Mouse (Mus musculus): Measurements from ENCODE around the gene Tnfaip8l2. TPM values are rescaled to one million over a fixed set of nuclear protein-coding genes. Genes with fewer than 3 reads are reported as not detected.

Tnfaip8l2 gene
- 264 TPM for polyA plus RNA-seq (2017; shearing (Covaris generic))

GRCm38 (mm10) chr3:95141952-95142616 is at the start of gene Tnfaip8l2:
TSS of gene Tnfaip8l2 (minus strand) at chr3:95142360.

GRCm38 (mm10) chr3:95159987-95160963 is 18.1 kb upstream of the Tnfaip8l2 start, which contains the start of gene Sema6c:
TSS of gene Sema6c (plus strand) at chr3:95160457.

GRCm38 (mm10) chr3:95133680-95134101 is 8.5 kb downstream of the Tnfaip8l2 start, which contains the start of the genes Scnm1 and Lysmd1:
TSS of gene Scnm1 (minus strand) at chr3:95134011.
TSS of gene Lysmd1 (plus strand) at chr3:95134088.

GRCm38 (mm10) chr3:95124246-95124645 is 17.9 kb downstream of the Tnfaip8l2 start, which contains the start of gene Tmod4:
TSS of gene Tmod4 (plus strand) at chr3:95124476.

GRCm38 (mm10) chr3:95110911-95111726 is 31.0 kb downstream of the Tnfaip8l2 start, which contains the start of gene Vps72:
TSS of gene Vps72 (plus strand) at chr3:95111022.

GRCm38 (mm10) chr3:95106338-95107117 is 35.6 kb downstream of the Tnfaip8l2 start, which contains the start of gene Pip5k1a:
TSS of gene Pip5k1a (minus strand) at chr3:95106930.

Other genes with a start within 250 kb of the Tnfaip8l2 start
- gene Selenbp1, start 209.3 kb downstream of the Tnfaip8l2 start, polyA plus RNA-seq (2017; shearing (Covaris generic)), result 4.7 TPM
- 22.5 TPM for gene Rfx5, start 188.3 kb downstream of the Tnfaip8l2 start, polyA plus RNA-seq (2017; shearing (Covaris generic))
- 17.3 TPM for gene Pi4kb, start 167.6 kb downstream of the Tnfaip8l2 start, polyA plus RNA-seq (2017; shearing (Covaris generic))
- 84.8 TPM for gene Zfp687, start 126.9 kb downstream of the Tnfaip8l2 start, polyA plus RNA-seq (2017; shearing (Covaris generic))
- 296 TPM for gene Psmd4, start 99.7 kb downstream of the Tnfaip8l2 start, polyA plus RNA-seq (2017; shearing (Covaris generic))
- gene Pip5k1a, start 35.4 kb downstream of the Tnfaip8l2 start, polyA plus RNA-seq (2017; shearing (Covaris generic)), result 36.4 TPM
- 118 TPM for gene Vps72, start 31.3 kb downstream of the Tnfaip8l2 start, polyA plus RNA-seq (2017; shearing (Covaris generic))
- gene Tmod4, start 17.9 kb downstream of the Tnfaip8l2 start, polyA plus RNA-seq (2017; shearing (Covaris generic)), result 2.9 TPM
- 117 TPM for gene Scnm1, start 8.3 kb downstream of the Tnfaip8l2 start, polyA plus RNA-seq (2017; shearing (Covaris generic))
- gene Lysmd1, start 8.3 kb downstream of the Tnfaip8l2 start, polyA plus RNA-seq (2017; shearing (Covaris generic)), result 31.2 TPM
- 0.38 TPM for gene Sema6c, start 18.1 kb upstream of the Tnfaip8l2 start, polyA plus RNA-seq (2017; shearing (Covaris generic))
- gene Gabpb2, start 75.6 kb upstream of the Tnfaip8l2 start, polyA plus RNA-seq (2017; shearing (Covaris generic)), result 37.4 TPM
- 440 TPM for gene Cdc42se1, start 86.4 kb upstream of the Tnfaip8l2 start, polyA plus RNA-seq (2017; shearing (Covaris generic))
- gene Mllt11, start 89.8 kb upstream of the Tnfaip8l2 start, polyA plus RNA-seq (2017; shearing (Covaris generic)), result 8.8 TPM
- 0.97 TPM for gene Gm128, start 99.2 kb upstream of the Tnfaip8l2 start, polyA plus RNA-seq (2017; shearing (Covaris generic))
- not detected for gene Bnipl, start 108.8 kb upstream of the Tnfaip8l2 start, polyA plus RNA-seq (2017; shearing (Covaris generic))
- gene Mindy1, start 139.0 kb upstream of the Tnfaip8l2 start, polyA plus RNA-seq (2017; shearing (Covaris generic)), result 28.8 TPM
- 7.2 TPM for gene Prune1, start 139.7 kb upstream of the Tnfaip8l2 start, polyA plus RNA-seq (2017; shearing (Covaris generic))
- 0.62 TPM for gene Anxa9, start 164.8 kb upstream of the Tnfaip8l2 start, polyA plus RNA-seq (2017; shearing (Covaris generic))
- 274 TPM for gene Cers2, start 172.4 kb upstream of the Tnfaip8l2 start, polyA plus RNA-seq (2017; shearing (Covaris generic))
- gene Setdb1, start 214.8 kb upstream of the Tnfaip8l2 start, polyA plus RNA-seq (2017; shearing (Covaris generic)), result 47.0 TPM

Measured in activated CD4-positive, CD25-positive, alpha-beta regulatory T cell, adult 9 weeks (primary cell).